Mouse (Mus musculus) neural tube, embryonic 13.5 days (tissue): Measurements from ENCODE around the gene Mrvi1. TPM values are rescaled to one million over a fixed set of nuclear protein-coding genes. Genes with fewer than 3 reads are reported as not detected.

ENCODE experiments used
- ATAC-seq: fragments of 200-750 bp; cut with Nextera tagmentation; 2 replicates; pipeline ENCODE4 v1.8.0; 2017; ENCODE audit warnings: low read depth, mild to moderate bottlenecking, moderate TSS enrichment, moderate library complexity
- H3K27ac ChIP-seq: fragments of 300-500 bp; sonication (generic); replicated peaks from 2 replicates; pipeline ENCODE4 v1.5.1; 2015; ENCODE audit warnings: moderate library complexity, mild to moderate bottlenecking, inconsistent platforms
- H3K27me3 ChIP-seq: fragments of 300-500 bp; sonication (generic); 2 replicates; pipeline ENCODE4 v1.6.1; 2015; ENCODE audit warnings: mild to moderate bottlenecking, inconsistent platforms
- H3K36me3 ChIP-seq: fragments of 300-500 bp; sonication (generic); 2 replicates; pipeline ENCODE4 v1.6.1; 2015; ENCODE audit warnings: mild to moderate bottlenecking, inconsistent platforms
- H3K4me1 ChIP-seq: fragments of 300-500 bp; sonication (generic); replicated peaks from 2 replicates; pipeline ENCODE4 v1.6.1; 2015; ENCODE audit warnings: inconsistent platforms
- H3K4me2 ChIP-seq: fragments of 300-500 bp; sonication (generic); 2 replicates; pipeline ENCODE4 v1.6.1; 2015; ENCODE audit warnings: inconsistent platforms, mild to moderate bottlenecking, moderate library complexity
- H3K4me3 ChIP-seq: fragments of 300-500 bp; sonication (generic); 2 replicates; pipeline ENCODE4 v1.5.1; 2015; ENCODE audit warnings: mild to moderate bottlenecking, inconsistent platforms
- H3K9ac ChIP-seq: fragments of 300-500 bp; sonication (generic); 2 replicates; pipeline ENCODE4 v1.6.1; 2015; ENCODE audit warnings: moderate library complexity, mild to moderate bottlenecking, inconsistent platforms
- H3K9me3 ChIP-seq: fragments of 300-500 bp; sonication (generic); 2 replicates; pipeline ENCODE4 v1.6.1; 2016; ENCODE audit warnings: inconsistent platforms
- WGBS: fragments of 180-500 bp; shearing (Covaris S2); methylation state at CpG from one replicate; pipeline ENCODE4 v1.1.7; 2015; 5-methylcytosine and 5-hydroxymethylcytosine counted together
- polyA plus RNA-seq: library from polyadenylated mRNA; unstranded; fragments of >200 nt; fragmentation: Nextera tagmentation; extraction: Ambion mirVana; gene quantifications from 2 replicates; pipeline ENCODE4 v1.2.1, GENCODE M21; 2015

Gene Mrvi1
- polyA plus RNA-seq, 1 experiment from 2014 or later = 1.5 TPM

GRCm38 (mm10) chr7:110949785-110950620 is 32.3 kb downstream of the Mrvi1 start:
- H3K9ac ChIP-seq = no peak overlapping the region
- WGBS = 80% methylated on average over 13 of the region's 13 CpGs
- no peak overlapping the region for H3K4me3 ChIP-seq
- H3K4me2 ChIP-seq = no peak overlapping the region
- ATAC-seq = no peak
- H3K4me1 ChIP-seq = no peaks in the 10 kb centered on the region
- no peaks in the 10 kb centered on the region for H3K27me3 ChIP-seq
- H3K36me3 ChIP-seq = no peaks in the 10 kb centered on the region
- H3K27ac ChIP-seq = no peak overlapping the region
- no peaks in the 10 kb centered on the region for H3K9me3 ChIP-seq

- Histone ChIP-seq H3K4me2 (no peak overlapping the region), H3K27me3 (no peaks in the 10 kb centered on the region), H3K9ac (no peak overlapping the region), H3K4me3 (no peak overlapping the region), H3K36me3 (no peaks in the 10 kb centered on the region), H3K4me1 (no peaks in the 10 kb centered on the region), H3K9me3 (no peaks in the 10 kb centered on the region), H3K27ac (no peak overlapping the region)
- ATAC-seq = no peak
- 90% methylated on average over 3 of the region's 3 CpGs for WGBS
These were observed 33.7 kb downstream of the Mrvi1 start for GRCm38 (mm10) chr7:110948579-110948978.

GRCm38 (mm10) chr7:110947616-110948015 is 34.6 kb downstream of the Mrvi1 start:
- Histone ChIP-seq H3K4me3 (no peak overlapping the region), H3K9ac (no peak overlapping the region), H3K4me1 (no peaks in the 10 kb centered on the region), H3K27me3 (no peaks in the 10 kb centered on the region), H3K27ac (no peak overlapping the region), H3K9me3 (no peaks in the 10 kb centered on the region), H3K36me3 (no peaks in the 10 kb centered on the region), H3K4me2 (no peak overlapping the region)
- ATAC-seq = no peak
- WGBS = 94% methylated on average over 6 of the region's 6 CpGs

DNA sequence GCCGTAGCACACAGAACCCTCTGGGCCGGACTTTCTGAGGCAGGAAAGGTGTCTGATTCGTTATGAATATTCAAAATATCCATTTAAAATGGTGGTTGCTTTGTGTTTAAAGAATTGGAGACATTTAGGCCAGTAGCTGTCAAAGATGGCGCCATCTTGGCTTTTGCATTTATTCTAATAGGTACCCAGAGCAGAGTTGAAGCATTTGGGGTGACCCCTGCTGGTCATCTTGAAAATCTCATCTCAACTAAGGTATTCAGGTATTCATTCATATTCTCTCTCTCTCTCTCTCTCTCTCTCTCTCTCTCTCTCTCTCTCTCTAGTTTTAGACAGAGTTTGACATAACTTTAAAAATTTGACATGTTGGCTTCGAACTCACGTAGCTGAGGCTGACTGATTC is 35.5 kb downstream of the Mrvi1 start:
- no peak for ATAC-seq
- no peak overlapping the region for H3K27ac ChIP-seq
- no peak overlapping the region for H3K4me3 ChIP-seq
- no peaks in the 10 kb centered on the region for H3K27me3 ChIP-seq
- no peaks in the 10 kb centered on the region for H3K9me3 ChIP-seq
- WGBS = 75% methylated on average over 6 of the region's 6 CpGs
- H3K36me3 ChIP-seq = no peaks in the 10 kb centered on the region
- H3K9ac ChIP-seq = no peak overlapping the region
- H3K4me1 ChIP-seq = no peaks in the 10 kb centered on the region; the same call in 1 of the 2 replicates
- no peak overlapping the region for H3K4me2 ChIP-seq

GRCm38 (mm10) chr7:110944321-110944720 is 37.9 kb downstream of the Mrvi1 start:
- ATAC-seq = no peak
- H3K27ac ChIP-seq = no peak overlapping the region
- no peaks in the 10 kb centered on the region for H3K27me3 ChIP-seq
- H3K9me3 ChIP-seq = no peaks in the 10 kb centered on the region
- H3K4me3 ChIP-seq = no peak overlapping the region
- no peak overlapping the region for H3K9ac ChIP-seq
- 89% methylated on average over 5 of the region's 5 CpGs for WGBS
- H3K4me1 ChIP-seq = no peaks in the 10 kb centered on the region; the same call in 1 of the 2 replicates
- H3K4me2 ChIP-seq = no peak overlapping the region
- H3K36me3 ChIP-seq = no peaks in the 10 kb centered on the region

DNA sequence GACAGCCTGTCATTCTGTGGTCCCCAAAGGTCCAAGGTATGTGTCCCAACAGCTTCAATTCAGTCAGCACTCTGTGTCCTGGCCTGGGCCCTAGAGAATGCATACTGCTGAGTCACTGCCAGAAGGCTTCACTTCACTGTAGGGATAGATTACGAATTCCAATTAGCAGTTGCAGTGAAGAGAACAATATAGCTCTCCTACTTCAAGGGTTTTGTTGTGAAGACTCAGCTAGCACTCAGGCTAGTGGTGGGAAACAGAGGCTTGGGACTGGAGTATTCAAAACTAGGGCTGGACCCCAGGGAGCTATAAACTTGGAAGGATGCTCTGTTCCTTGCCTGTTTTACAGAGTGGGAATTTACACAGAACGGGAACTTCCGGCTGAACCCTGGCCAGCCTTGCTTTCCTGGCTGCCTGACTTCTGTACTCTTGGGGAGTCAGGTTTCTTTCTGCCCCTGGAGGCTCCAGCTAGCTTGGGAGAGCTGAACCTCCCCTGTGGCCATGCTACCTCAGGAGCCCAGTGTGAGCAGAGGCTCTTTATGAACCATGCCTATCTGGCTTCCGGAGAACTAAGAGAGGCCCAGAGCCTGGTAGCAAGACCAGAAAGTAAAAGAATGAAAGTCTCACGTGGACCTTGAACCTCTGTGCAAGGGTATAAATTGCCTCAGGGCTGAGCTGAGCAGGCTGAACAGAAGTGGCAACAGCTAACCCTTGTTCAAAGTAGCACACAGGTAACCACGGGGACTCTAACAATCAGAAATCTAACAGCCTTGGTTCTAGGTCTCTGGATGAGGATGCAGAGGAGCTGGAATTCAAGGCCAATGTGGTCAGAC is 40.3 kb downstream of the Mrvi1 start:
- no peak overlapping the region for H3K27ac ChIP-seq
- no peaks in the 10 kb centered on the region for H3K9me3 ChIP-seq
- H3K4me2 ChIP-seq = no peak overlapping the region
- no peak overlapping the region for H3K9ac ChIP-seq
- no peaks in the 10 kb centered on the region for H3K36me3 ChIP-seq
- no peak overlapping the region for H3K4me3 ChIP-seq
- no peak for ATAC-seq
- H3K27me3 ChIP-seq = no peaks in the 10 kb centered on the region
- no peaks in the 10 kb centered on the region; the same call in 1 of the 2 replicates for H3K4me1 ChIP-seq
- 57% methylated on average over 6 of the region's 6 CpGs for WGBS

DNA sequence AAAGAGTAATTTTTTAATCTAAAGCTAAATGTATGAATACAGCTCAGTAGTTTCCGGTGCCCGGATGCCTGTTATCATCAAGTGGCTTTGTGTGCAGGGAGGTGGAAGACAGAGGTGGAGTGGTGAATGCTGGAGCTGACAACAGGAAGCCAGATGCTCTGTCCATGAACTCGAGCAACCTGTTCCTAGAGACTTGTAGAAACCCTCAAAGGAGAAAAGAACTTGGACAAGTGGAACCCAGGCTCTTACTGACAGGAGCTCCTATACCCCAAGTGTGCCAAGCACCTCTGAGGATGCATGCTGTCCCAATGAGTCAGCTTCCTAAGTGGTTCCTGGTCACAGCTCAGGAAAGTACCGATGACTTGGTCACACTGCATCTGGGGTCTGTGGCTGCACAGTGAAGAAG is 41.1 kb downstream of the Mrvi1 start:
- Histone ChIP-seq H3K9ac (no peak overlapping the region), H3K27me3 (no peaks in the 10 kb centered on the region), H3K36me3 (no peaks in the 10 kb centered on the region), H3K4me3 (no peak overlapping the region), H3K4me1 (no peaks in the 10 kb centered on the region; the same call in 1 of the 2 replicates), H3K27ac (no peak overlapping the region), H3K9me3 (no peaks in the 10 kb centered on the region), H3K4me2 (no peak overlapping the region)
- WGBS = 89% methylated on average over 4 of the region's 4 CpGs
- no peak for ATAC-seq

DNA sequence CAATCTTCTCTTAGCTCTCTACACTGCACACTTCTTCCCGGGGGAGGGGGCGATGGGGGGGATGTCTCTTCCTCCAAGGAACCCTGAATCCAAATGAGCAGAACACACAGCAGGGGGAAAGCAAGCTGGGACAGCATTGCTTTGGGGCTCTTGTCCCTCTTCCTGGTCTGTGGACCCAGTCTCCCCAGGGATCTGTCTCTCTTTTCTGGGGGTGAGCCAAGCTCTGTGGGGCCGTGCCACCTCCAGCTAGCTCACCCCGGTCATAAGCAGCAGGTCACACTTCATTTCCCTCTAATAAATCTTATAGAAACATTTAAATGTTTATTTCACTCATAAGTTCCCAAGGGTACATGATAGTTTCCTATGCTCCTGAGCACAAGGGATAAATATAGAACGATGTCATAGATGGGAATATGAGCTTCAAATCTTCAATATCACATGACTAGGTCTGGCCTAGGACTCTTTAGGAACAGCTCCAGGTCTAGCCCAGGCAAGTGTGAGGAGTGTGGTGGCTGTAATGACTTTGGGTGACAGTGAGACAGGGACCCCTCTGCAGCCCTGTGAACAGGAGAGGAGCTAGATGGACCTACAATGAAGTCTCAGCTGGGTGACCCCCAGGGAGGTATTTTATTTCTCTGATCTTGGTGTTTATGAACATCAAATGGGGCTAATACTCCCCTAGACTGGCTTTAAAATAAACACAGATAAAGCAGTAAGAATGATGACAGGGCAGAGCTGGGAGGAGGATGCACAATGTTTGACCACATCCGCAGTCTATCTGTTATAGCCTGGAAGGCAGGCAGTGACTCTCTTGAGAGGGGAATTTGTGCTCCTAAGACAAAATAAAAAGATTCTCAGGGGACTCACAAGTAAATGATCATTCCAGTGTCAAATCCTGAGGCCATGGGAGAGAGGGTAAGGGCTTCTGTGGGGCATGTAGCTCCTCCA is 46.2 kb downstream of the Mrvi1 start:
- H3K36me3 ChIP-seq = no peaks in the 10 kb centered on the region
- H3K4me1 ChIP-seq = no peaks in the 10 kb centered on the region
- H3K4me2 ChIP-seq = no peak overlapping the region
- 77% methylated on average over 6 of the region's 6 CpGs for WGBS
- H3K9ac ChIP-seq = no peak overlapping the region
- H3K4me3 ChIP-seq = no peak overlapping the region
- no peak for ATAC-seq
- H3K27me3 ChIP-seq = no peaks in the 10 kb centered on the region
- H3K9me3 ChIP-seq = no peaks in the 10 kb centered on the region
- H3K27ac ChIP-seq = no peak overlapping the region

DNA sequence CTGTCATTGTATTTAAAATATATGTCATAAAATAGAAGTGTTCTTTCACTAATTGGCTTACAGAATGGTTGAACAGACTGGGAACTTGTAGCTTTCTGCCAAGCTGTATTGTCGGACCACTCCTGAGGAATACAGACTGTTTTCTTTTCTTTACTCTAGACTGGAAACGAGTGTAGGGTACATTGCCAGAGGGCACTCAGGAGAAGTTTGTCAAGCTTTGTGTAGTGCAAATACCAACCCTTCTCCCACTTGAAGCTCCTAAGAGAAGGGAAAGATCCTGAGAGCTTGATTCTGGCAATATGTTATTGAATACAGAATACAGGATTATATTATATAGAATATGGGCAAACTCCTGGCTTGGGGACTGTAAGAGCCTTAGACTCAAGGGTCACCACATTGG is 48.3 kb downstream of the Mrvi1 start:
- no peak for ATAC-seq
- Histone ChIP-seq H3K9me3 (no peaks in the 10 kb centered on the region), H3K27me3 (no peaks in the 10 kb centered on the region), H3K27ac (no peak overlapping the region), H3K9ac (no peak overlapping the region), H3K4me1 (no peaks in the 10 kb centered on the region), H3K36me3 (no peaks in the 10 kb centered on the region), H3K4me3 (no peak overlapping the region), H3K4me2 (no peak overlapping the region)
- WGBS = 71% methylated on average over 2 of the region's 2 CpGs

DNA sequence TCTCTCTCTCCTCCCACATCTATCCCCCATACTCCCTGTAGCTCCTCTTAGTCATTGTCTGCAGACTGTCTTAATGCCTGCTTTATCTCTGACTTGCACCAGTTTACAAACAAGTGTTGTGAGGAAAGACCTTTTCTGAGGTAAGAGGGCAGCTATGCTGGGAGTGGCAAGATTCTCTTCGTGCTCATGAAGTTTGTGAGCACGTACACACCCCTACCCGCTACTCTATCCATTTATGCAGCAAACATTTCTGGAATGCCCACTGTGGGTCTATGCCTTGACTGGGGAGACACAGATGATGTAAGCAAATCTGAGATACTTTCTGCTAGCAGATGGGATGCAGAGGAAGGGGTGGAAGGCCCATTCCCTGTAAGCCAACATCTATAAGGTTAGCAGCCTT is 48.9 kb downstream of the Mrvi1 start:
- H3K27ac ChIP-seq = no peak overlapping the region
- WGBS = 90% methylated on average over 3 of the region's 3 CpGs
- H3K9ac ChIP-seq = no peak overlapping the region
- H3K27me3 ChIP-seq = no peaks in the 10 kb centered on the region
- H3K9me3 ChIP-seq = no peaks in the 10 kb centered on the region
- no peaks in the 10 kb centered on the region for H3K4me1 ChIP-seq
- no peak overlapping the region for H3K4me2 ChIP-seq
- no peaks in the 10 kb centered on the region for H3K36me3 ChIP-seq
- H3K4me3 ChIP-seq = no peak overlapping the region
- ATAC-seq = no peak

- H3K27me3 ChIP-seq = no peaks in the 10 kb centered on the region
- no peak overlapping the region for H3K4me3 ChIP-seq
- H3K9ac ChIP-seq = no peak overlapping the region
- no peak overlapping the region for H3K4me2 ChIP-seq
- no peaks in the 10 kb centered on the region for H3K4me1 ChIP-seq
- H3K9me3 ChIP-seq = no peaks in the 10 kb centered on the region
- no peaks in the 10 kb centered on the region for H3K36me3 ChIP-seq
- H3K27ac ChIP-seq = no peak overlapping the region
- WGBS = 36% methylated on average over 3 of the region's 3 CpGs
- ATAC-seq = no peak
These were observed 52.0 kb downstream of the Mrvi1 start for GRCm38 (mm10) chr7:110930118-110930854.
